Mouse (Mus musculus) heart, adult 2 months (tissue): ENCODE results near the gene Selenof.

Source experiments
- CTCF ChIP-seq: fragments of 200-600 bp; IDR thresholded peaks from 2 replicates; pipeline ENCODE4 v1.8.1; 2022; ENCODE audit warnings: antibody characterized with exemption, mild to moderate bottlenecking, moderate library complexity
- EP300 ChIP-seq: fragments of 200-500 bp; IDR thresholded peaks from 2 replicates; pipeline ENCODE4 v1.6.1; 2011; ENCODE audit warnings: low read depth, low read length, control low read depth; ENCODE audit not compliant: insufficient read depth
- POLR2A ChIP-seq: fragments of 200-500 bp; IDR thresholded peaks from 2 replicates; pipeline ENCODE4 v1.6.1; 2011; ENCODE audit warnings: mild to moderate bottlenecking, low read depth, low read length, control low read depth; ENCODE audit not compliant: insufficient read depth

- TF ChIP-seq CTCF (no peak), EP300 (no peak), POLR2A (no peak)
These were observed 72.0 kb downstream of the Selenof start for GRCm38 (mm10) chr3:144642141-144642540.
